Mouse (Mus musculus): ENCODE data around the gene Ilkap. TPM values are rescaled to one million over a fixed set of nuclear protein-coding genes. Genes with fewer than 3 reads are reported as not detected.

Ilkap gene
- 58.5 and 97.5 TPM in 2 replicates for total RNA-seq (2014; rRNA removed)
- polyA plus RNA-seq (2015; fragmentation: Nextera tagmentation; extraction: Ambion mirVana) = 114 and 116 TPM in 2 replicates

DNA sequence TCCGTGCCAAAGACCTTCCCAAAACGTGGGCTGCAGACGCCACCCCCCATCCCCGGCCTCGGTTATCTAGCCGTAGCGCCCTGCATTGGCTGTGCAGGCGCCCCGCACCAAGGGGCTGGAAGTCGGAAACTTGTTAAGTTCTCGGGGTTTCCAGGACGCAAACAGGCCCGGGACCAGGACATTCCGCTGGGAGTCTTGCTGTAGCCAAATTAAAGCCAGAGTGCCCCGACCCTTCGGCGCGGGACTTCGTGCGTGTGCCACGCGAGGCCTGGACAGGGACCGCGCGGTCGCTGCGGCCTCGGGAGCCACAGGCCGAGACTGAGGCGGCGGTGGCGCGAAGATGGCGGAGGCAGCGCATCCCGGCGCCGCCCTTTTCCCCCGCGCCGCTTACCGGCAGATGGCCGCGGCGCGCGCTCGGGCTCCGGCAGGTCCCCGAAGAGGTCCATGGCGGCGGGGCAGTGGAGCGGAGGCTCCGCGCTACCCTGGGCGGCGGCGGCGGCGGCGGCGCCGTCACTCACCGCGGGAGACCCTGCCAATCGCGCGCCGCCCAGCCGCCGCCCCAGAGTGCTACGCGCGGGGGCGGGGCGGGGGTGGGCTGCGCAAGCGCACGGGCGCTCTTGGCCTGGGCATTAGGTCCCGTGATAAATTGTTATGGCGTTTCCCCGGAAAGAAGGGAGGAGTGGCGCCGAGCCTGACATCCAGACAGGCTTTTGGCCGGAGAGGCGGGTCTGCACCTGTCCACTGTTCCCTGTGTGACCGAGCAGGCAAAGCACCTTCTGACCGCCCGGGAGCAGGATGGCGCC lies at the start of gene Ilkap:
Ilkap (minus strand) TSS at position 556 of the 803 bp plus-strand sequence.
- WGBS = under 1% methylated on average over 56 of the region's 91 CpGs
- Histone ChIP-seq H3K9ac (replicated peaks; ENCODE audit: low read length, poor library complexity, severe bottlenecking) (peak within 1 kb of the TSS; percentile 80), H3K36me3 (ENCODE audit: insufficient read depth, low read length) (0 out of 2 replicates have a peak, but pooled peaks cover 6% of the 10 kb centered on the region), H3K4me3 (ENCODE audit: low read depth, low read length) (peak within 1 kb of the TSS; percentile 89), H3K9me3 (ENCODE audit: low read length) (no peaks in the 10 kb centered on the region), H3K27ac (ENCODE audit: low read depth, low read length) (peak within 1 kb of the TSS; percentile 92), H3K4me2 (ENCODE audit: low read depth, low read length, poor library complexity, severe bottlenecking) (peak within 1 kb of the TSS; percentile 86), H3K4me1 (ENCODE audit: insufficient read depth, low read length) (peaks cover 10% of the 10 kb centered on the region; the same call in 1 of the 2 replicates), H3K27me3 (ENCODE audit: insufficient read depth, low read length) (no peaks in the 10 kb centered on the region)
- ATAC-seq (ENCODE audit: low FRiP score) (peak; percentile 95), DNase-seq (ENCODE audit: low spot score) (peak; percentile 91)
- TF ChIP-seq CTCF (IDR thresholded peaks at IDR 0.05) = no peak

DNA sequence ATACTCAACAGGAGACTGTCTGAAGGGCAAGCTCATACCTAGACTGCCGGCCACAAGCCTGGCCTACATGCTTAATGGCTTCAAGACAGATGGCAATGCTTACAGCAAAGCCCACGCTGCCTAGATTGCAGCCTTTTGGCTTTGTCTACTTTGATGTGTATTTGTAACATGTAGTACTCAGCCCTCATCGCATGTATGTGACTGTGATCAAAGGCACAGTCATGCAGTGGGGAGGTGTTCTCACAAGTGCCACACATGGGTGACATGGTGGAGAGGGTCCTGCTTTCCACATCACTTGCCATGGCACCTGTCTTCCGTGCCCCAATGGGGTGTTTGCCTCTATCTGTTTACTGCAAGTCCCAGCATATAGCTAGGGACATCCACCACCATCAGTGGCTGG lies 47.9 kb upstream of the Ilkap start:
- H3K9ac ChIP-seq (replicated peaks; ENCODE audit: low read length, poor library complexity, severe bottlenecking) = no peak overlapping the region
- no peak overlapping the region for H3K4me3 ChIP-seq (ENCODE audit: low read depth, low read length)
- no peaks in the 10 kb centered on the region for H3K4me1 ChIP-seq (ENCODE audit: insufficient read depth, low read length)
- H3K36me3 ChIP-seq (ENCODE audit: insufficient read depth, low read length) = peaks cover 59% of the 10 kb centered on the region
- H3K27ac ChIP-seq (ENCODE audit: low read depth, low read length) = no peak overlapping the region
- H3K9me3 ChIP-seq (ENCODE audit: low read length) = no peaks in the 10 kb centered on the region
- no peak overlapping the region for H3K4me2 ChIP-seq (ENCODE audit: low read depth, low read length, poor library complexity, severe bottlenecking)
- no peak for DNase-seq (ENCODE audit: low spot score)
- H3K27me3 ChIP-seq (ENCODE audit: insufficient read depth, low read length) = no peaks in the 10 kb centered on the region
- TF ChIP-seq CTCF (IDR thresholded peaks at IDR 0.05) = no peak
- WGBS = 90% methylated on average over 4 of the region's 4 CpGs
- no peak for ATAC-seq (ENCODE audit: low FRiP score)

DNA sequence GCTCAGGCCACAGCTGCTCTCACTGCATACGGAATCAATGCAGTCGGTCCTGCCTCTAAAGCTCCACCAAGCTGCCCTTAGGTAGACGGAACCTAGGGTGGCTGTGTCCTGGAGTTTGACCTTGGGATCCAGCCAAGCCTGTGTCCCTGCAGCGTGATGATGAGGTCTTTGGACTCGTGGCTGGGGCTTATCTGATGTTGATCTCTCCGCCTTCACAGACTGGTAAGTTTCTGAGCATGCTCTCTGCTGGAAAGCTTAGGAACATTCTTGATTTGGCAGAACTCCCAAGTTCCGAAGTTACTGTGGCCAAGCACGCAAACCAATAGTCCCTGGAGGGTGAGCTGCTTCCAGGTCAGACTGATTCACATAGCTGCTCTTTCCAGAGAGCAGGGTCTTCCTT lies 47.4 kb upstream of the Ilkap start:
- 72% methylated on average over 8 of the region's 8 CpGs for WGBS
- no peak overlapping the region for H3K4me3 ChIP-seq (ENCODE audit: low read depth, low read length)
- no peaks in the 10 kb centered on the region for H3K9me3 ChIP-seq (ENCODE audit: low read length)
- no peak overlapping the region for H3K27ac ChIP-seq (ENCODE audit: low read depth, low read length)
- H3K27me3 ChIP-seq (ENCODE audit: insufficient read depth, low read length) = no peaks in the 10 kb centered on the region
- H3K36me3 ChIP-seq (ENCODE audit: insufficient read depth, low read length) = peaks cover 59% of the 10 kb centered on the region
- TF ChIP-seq CTCF (IDR thresholded peaks at IDR 0.05) = no peak
- no peak overlapping the region for H3K9ac ChIP-seq (replicated peaks; ENCODE audit: low read length, poor library complexity, severe bottlenecking)
- H3K4me2 ChIP-seq (ENCODE audit: low read depth, low read length, poor library complexity, severe bottlenecking) = no peak overlapping the region
- DNase-seq (ENCODE audit: low spot score) = peak; percentile 58
- H3K4me1 ChIP-seq (ENCODE audit: insufficient read depth, low read length) = no peaks in the 10 kb centered on the region
- no peak for ATAC-seq (ENCODE audit: low FRiP score)

DNA sequence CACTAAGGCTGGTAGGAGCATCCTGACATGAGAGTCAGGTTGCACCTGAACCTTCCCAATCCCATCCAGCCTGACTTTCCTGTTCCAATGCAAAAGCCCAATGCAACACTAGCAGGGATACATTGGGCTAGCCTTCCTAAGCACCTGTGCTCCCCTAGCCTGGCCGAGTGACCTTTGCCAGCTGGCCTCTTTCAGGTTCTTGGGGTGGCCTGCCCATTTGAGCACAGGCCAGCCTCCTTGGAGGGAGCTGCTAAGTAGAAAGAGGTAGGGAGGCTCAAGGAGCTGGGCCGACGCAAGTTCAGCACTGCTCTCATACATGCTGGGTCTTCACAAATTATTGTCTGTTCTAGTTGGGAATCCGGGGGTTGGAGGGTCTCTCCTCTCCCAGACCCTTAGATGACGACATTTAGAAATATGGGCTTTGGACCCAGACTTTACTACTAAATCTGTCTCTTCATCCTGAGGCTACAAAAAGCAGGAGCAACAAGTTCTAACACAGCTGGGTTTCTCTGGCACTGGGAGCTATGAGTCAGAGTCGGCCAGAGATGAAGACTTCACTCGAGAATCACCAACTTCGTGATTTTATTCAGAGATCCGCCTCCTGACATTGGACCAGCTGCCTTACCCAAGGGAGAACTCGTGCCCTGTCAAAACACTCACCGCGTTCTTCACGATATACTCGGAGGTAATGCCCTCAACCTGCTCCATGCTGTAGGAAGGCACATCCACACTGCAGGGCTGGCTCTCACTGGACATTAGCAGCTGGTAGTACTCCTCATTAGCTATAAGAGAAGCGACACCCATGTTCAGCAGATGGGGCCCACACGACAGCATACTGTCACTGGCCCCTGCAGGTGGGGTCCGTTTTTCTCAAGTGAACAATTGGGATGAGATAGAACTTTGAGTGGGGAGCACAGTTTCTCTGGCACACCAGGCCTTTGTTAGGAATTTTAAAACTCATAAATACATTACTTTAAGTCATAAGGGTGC lies 46.5 kb upstream of the Ilkap start:
- H3K9ac ChIP-seq (replicated peaks; ENCODE audit: low read length, poor library complexity, severe bottlenecking) = no peak overlapping the region
- peaks cover 55% of the 10 kb centered on the region for H3K36me3 ChIP-seq (ENCODE audit: insufficient read depth, low read length)
- H3K27me3 ChIP-seq (ENCODE audit: insufficient read depth, low read length) = no peaks in the 10 kb centered on the region
- no peaks in the 10 kb centered on the region for H3K9me3 ChIP-seq (ENCODE audit: low read length)
- ATAC-seq (ENCODE audit: low FRiP score) (no peak), DNase-seq (ENCODE audit: low spot score) (no peak)
- no peak overlapping the region for H3K4me3 ChIP-seq (ENCODE audit: low read depth, low read length)
- no peak overlapping the region for H3K27ac ChIP-seq (ENCODE audit: low read depth, low read length)
- H3K4me1 ChIP-seq (ENCODE audit: insufficient read depth, low read length) = no peaks in the 10 kb centered on the region
- H3K4me2 ChIP-seq (ENCODE audit: low read depth, low read length, poor library complexity, severe bottlenecking) = no peak overlapping the region
- 89% methylated on average over 17 of the region's 17 CpGs for WGBS
- TF ChIP-seq CTCF (IDR thresholded peaks at IDR 0.05) = no peak

DNA sequence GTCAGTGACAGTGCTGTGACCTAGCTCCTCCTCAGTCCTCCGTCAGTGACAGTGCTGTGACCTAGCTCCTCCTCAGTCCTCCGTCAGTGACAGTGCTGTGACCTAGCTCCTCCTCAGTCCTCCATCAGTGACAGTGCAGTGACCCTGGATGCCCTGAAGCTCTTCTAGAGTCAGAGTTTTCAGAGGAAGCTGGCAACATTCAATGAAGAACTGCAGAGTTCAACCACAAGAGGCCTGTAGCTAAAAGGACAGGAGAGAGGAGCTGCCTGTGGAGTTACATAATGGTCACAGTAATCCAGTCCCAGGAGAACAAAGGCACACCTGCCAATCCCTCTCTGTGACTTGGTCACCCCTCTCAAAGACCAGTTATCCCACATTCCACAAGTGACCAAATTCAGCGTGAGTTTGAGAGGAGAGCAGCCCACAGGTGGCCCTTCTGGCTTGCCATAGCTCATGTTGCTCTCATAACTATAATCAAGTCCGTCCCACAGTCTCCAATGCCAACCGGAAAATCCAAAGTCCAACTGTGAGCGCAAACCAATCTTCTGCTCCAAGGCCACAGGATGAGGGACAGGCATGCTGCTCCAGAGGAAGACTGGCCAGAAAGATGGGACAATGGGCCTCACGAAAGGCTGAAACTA lies 43.9 kb upstream of the Ilkap start:
- Histone ChIP-seq H3K9me3 (ENCODE audit: low read length) (no peaks in the 10 kb centered on the region), H3K27ac (ENCODE audit: low read depth, low read length) (no peak overlapping the region), H3K9ac (replicated peaks; ENCODE audit: low read length, poor library complexity, severe bottlenecking) (no peak overlapping the region), H3K27me3 (ENCODE audit: insufficient read depth, low read length) (no peaks in the 10 kb centered on the region), H3K36me3 (ENCODE audit: insufficient read depth, low read length) (peaks cover 39% of the 10 kb centered on the region), H3K4me2 (ENCODE audit: low read depth, low read length, poor library complexity, severe bottlenecking) (no peak overlapping the region), H3K4me3 (ENCODE audit: low read depth, low read length) (no peak overlapping the region), H3K4me1 (ENCODE audit: insufficient read depth, low read length) (no peaks in the 10 kb centered on the region)
- no peak for ATAC-seq (ENCODE audit: low FRiP score)
- no peak for DNase-seq (ENCODE audit: low spot score)
- no peak for TF ChIP-seq CTCF (IDR thresholded peaks at IDR 0.05)
- 62% methylated on average over 6 of the region's 7 CpGs for WGBS

Data from midbrain, postnatal 0 days (tissue).